Mouse (Mus musculus) thymus, postnatal 10 days (tissue): ENCODE results near the gene Hspa1a.
"Not testable (repeated sequence)": the region's sequence is repeated elsewhere in the genome, so short reads cannot be mapped to it uniquely, and the experiment has no call there.

Experiments
- DNase-seq, 2 experiments: peaks; one replicate each; pipeline ENCODE4 v3.0.0; 2021; ENCODE audit warnings: low spot score in 2 of 2

Hspa1a gene

GRCm38 (mm10) chr17:34964640-34965049 lies 7.3 kb downstream of the Hspa1a start:
- no peak for DNase-seq

- no peak for DNase-seq
Measured at GRCm38 (mm10) chr17:34962841-34963240, 9.1 kb downstream of the Hspa1a start.

GRCm38 (mm10) chr17:34962125-34962524 lies 9.8 kb downstream of the Hspa1a start:
- no peak for DNase-seq

GRCm38 (mm10) chr17:34960702-34961493 lies 11.1 kb downstream of the Hspa1a start:
- DNase-seq, result no peak

- no peak for DNase-seq
Measured at GRCm38 (mm10) chr17:34959881-34960515, 12.0 kb downstream of the Hspa1a start.

GRCm38 (mm10) chr17:34959130-34959778 lies 12.7 kb downstream of the Hspa1a start, which contains the start of gene Hspa1b:
Gene Hspa1b, minus strand, starts transcription at chr17:34959238.
- DNase-seq, result peak; percentile 59 to 63

- DNase-seq, result not testable (repeated sequence)
Measured at GRCm38 (mm10) chr17:34958734-34959129, 13.2 kb downstream of the Hspa1a start.

- DNase-seq, result not testable (repeated sequence)
Measured at GRCm38 (mm10) chr17:34957966-34958365, 14.0 kb downstream of the Hspa1a start.

GRCm38 (mm10) chr17:34957291-34957690 lies 14.7 kb downstream of the Hspa1a start:
- DNase-seq, result not testable (repeated sequence)

GRCm38 (mm10) chr17:34956340-34956739 lies 15.6 kb downstream of the Hspa1a start:
- no peak for DNase-seq

- DNase-seq, result no peak
Measured at GRCm38 (mm10) chr17:34955884-34956283, 16.1 kb downstream of the Hspa1a start.

- no peak for DNase-seq
Measured at GRCm38 (mm10) chr17:34954831-34955230, 17.1 kb downstream of the Hspa1a start.

- DNase-seq, result no peak
Measured at GRCm38 (mm10) chr17:34953904-34954303, 18.1 kb downstream of the Hspa1a start.

- no peak for DNase-seq
Measured at GRCm38 (mm10) chr17:34953258-34953657, 18.7 kb downstream of the Hspa1a start.

- peak; percentile 71 to 78 for DNase-seq
Measured at GRCm38 (mm10) chr17:34952378-34953040, 19.4 kb downstream of the Hspa1a start.

- no peak for DNase-seq
Measured at GRCm38 (mm10) chr17:34951636-34952377, 20.1 kb downstream of the Hspa1a start.

- no peak for DNase-seq
Measured at GRCm38 (mm10) chr17:34950514-34951455, 21.2 kb downstream of the Hspa1a start.

- DNase-seq, result no peak
Measured at GRCm38 (mm10) chr17:34949553-34949969, 22.4 kb downstream of the Hspa1a start.

GRCm38 (mm10) chr17:34948721-34949552 lies 23.0 kb downstream of the Hspa1a start:
- DNase-seq, result not testable (repeated sequence)
